ENCODE assay signal across 19 mouse cellular contexts in the genomic region with DNA sequence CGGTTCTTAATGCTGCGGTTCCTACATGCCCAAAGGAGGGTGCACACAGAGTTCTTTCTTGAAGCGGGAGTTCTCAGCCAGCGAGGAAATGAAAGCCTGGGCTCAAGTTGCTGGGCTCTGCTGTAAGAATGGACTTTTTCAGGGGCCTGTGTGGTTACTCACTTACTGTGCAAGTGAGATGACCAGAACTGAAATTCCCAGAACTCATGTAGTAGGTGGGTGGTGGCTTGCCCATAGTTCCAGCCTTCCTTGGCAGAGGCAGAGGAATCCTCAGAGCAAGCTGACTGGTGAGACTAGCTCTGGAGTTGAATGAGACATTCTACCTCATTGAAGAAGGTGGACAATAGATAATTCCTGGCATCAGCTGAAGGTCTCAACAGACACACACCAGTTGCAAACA. TPM values are rescaled to one million over a fixed set of nuclear protein-coding genes. Genes with fewer than 3 reads are reported as not detected.
"Had no signal": no experiment of that assay in that cellular context is flagged by ENCODE, and none has a peak within 500 bp of the region (broad histone marks: within the 10 kb centered on the region; RNA-seq: fewer than 3 reads in every experiment).

No protein-coding gene starts in this region.

- H3K27ac ChIP-seq: midbrain, embryonic 10.5 days; midbrain, embryonic 12.5 days; neural tube, embryonic 13.5 days; neural tube, embryonic 15.5 days had no signal

- H3K4me2 ChIP-seq: lung, embryonic 14.5 days; midbrain, embryonic 12.5 days; neural tube, embryonic 13.5 days; neural tube, embryonic 15.5 days had no signal

- H3K27me3 ChIP-seq: midbrain, embryonic 12.5 days had no signal

- H3K4me1 ChIP-seq: midbrain, embryonic 10.5 days; midbrain, embryonic 12.5 days; neural tube, embryonic 13.5 days had no signal

- DNase-seq: lung, adult 18-20 months; lung, embryonic 14.5 days; lung, postnatal 10 days; lung, postnatal 4 days; midbrain, embryonic 14.5 days; retina, postnatal 1 day; right cerebral cortex, adult 18-20 months; right cerebral cortex, postnatal 25 days; right cerebral cortex, postnatal 4 days; spleen, adult 18-20 months; thymus, adult 18-20 months; thymus, postnatal 25 days; thymus, postnatal 4 days had no signal

- H3K9ac ChIP-seq: lung, embryonic 14.5 days; midbrain, embryonic 12.5 days; neural tube, embryonic 13.5 days; neural tube, embryonic 15.5 days had no signal

- H3K9me3 ChIP-seq: midbrain, embryonic 10.5 days; midbrain, embryonic 12.5 days; neural tube, embryonic 13.5 days; neural tube, embryonic 15.5 days had no signal

- ATAC-seq: midbrain, embryonic 16.5 days had no signal

- H3K4me3 ChIP-seq: midbrain, embryonic 10.5 days; midbrain, embryonic 12.5 days; myocyte; neural tube, embryonic 13.5 days; neural tube, embryonic 15.5 days had no signal

RNA-seq across cellular contexts. Expression of a gene that starts 55.6 kb away (rescaled TPM):
- polyA plus RNA-seq: midbrain, embryonic 10.5 days had no signal
